Mouse (Mus musculus): ENCODE measurements around the gene Arhgef5.
"Not testable (repeated sequence)": the region's sequence is repeated elsewhere in the genome, so short reads cannot be mapped to it uniquely, and the experiment has no call there.

The Arhgef5 gene

DNA sequence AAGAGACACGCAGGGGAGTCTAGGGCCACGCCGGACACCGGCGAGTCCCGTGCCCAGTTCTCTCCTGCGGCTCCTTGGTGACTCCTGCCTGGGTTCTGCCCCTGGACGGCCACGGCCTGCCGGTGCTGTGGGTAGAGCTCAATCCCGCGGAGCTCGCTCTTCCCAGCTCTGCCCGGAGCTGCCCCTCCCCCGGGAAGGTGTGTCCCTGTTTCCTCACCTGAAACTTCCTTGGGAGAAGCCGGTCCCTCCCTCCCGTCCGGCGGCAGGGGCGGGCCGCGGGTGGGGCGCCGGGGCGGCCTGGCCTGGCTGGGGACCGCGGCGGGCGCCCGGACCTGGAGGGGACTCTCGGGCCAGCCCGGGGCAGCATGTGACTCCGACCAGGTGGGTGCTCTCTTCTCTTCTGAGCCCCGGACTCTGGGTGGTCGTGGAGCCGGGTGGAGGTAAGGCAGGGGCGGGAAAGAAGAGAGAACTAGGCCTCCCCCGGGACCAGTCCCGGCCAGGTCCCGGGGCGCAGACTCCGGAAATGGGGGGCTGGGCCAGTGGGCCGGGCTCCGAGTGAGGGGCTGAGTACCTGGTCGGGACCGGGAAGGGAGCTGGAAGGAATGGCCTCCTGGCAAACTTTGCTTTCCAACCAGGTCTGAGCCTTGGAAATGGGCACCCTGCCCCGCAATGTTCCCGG is at the start of gene Arhgef5:
Gene Arhgef5 (plus strand): TSS at position 220 of the 679 bp plus-strand sequence.
- DNase-seq (ENCODE audit: low spot score in 2 of 2): no peak

DNA sequence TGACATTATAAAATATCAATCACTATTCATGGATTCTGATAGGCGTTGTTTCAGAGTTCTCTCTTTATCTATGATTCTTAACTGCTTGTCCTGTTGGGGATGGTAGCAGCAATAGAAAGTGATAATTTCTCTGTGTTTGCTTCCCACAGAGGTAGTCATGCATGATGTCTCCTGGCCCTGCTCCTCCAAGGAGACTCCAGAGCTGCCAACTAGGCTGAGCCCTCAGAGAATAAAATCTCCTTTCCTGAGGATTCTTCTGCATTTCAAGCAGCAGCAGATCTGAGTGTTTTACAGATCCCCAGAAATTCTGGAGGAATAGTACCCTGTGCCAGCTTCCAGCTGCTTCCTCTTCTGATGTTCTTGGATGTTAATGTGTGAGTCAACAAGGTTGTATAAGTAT is 34.1 kb upstream of the Arhgef5 start, which contains the start of gene Olfr47:
Gene Olfr47 (plus strand): TSS at position 275 of the 400 bp plus-strand sequence.
- DNase-seq (ENCODE audit: low spot score in 2 of 2): not testable (repeated sequence)

DNA sequence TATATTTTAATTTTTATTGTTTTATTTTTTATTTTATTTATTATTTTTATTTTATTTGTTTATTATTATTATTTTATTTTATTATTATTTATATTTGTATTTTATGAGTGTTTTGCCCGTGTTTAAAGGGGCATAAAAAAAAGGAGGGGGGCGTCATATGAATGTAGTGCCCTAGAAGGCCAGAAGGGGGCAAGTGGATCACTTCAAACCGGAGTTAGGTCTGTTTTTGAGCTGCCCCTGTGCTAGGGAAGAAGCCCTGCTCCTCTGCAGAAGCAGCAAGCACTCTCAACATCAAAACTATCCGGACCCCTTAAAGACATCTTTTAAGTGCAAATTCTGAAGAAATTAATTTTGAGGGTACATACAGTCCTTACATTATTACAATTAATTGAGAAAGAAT is 23.3 kb upstream of the Arhgef5 start:
- DNase-seq (ENCODE audit: low spot score in 2 of 2): no peak

DNA sequence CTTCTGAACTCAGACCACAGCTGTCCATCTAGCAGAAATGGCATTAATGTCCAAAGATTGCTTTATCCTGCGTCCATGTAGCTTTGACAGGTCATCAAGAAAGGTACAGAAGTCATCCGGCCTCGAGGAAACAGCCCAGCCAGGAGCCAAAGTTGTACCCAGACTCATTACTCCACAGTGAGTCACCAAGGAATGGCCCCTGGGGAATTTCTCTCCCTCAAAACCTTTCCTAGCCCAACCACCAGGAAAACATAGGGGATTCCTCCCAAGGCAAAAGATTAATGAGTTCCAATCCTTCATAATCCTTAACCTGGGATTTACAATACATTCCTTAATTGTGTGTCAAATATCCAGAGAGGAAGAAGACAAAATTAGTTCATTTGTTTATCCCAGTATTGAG is 18.0 kb upstream of the Arhgef5 start:
- DNase-seq (ENCODE audit: low spot score in 2 of 2): no peak

DNA sequence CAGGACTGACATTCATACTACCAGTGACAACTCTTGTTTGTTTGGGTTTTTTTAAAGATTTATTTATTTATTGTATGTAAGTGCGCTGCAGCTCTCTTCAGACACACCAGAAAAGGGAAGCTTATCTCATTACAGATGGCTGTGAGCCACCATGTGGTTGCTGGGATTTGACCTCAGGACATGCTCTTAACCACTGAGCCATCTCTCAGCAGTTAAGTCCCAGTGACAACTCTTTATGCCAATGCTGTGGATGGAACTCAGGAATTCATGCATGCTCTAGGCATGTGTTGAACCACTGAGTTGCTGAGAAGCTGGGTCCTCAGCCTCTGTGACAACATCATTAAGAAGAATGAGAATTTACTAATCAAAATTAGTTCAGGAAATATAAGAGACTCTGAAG is 12.4 kb upstream of the Arhgef5 start:
- no peak for DNase-seq (ENCODE audit: low spot score in 2 of 2)

DNA sequence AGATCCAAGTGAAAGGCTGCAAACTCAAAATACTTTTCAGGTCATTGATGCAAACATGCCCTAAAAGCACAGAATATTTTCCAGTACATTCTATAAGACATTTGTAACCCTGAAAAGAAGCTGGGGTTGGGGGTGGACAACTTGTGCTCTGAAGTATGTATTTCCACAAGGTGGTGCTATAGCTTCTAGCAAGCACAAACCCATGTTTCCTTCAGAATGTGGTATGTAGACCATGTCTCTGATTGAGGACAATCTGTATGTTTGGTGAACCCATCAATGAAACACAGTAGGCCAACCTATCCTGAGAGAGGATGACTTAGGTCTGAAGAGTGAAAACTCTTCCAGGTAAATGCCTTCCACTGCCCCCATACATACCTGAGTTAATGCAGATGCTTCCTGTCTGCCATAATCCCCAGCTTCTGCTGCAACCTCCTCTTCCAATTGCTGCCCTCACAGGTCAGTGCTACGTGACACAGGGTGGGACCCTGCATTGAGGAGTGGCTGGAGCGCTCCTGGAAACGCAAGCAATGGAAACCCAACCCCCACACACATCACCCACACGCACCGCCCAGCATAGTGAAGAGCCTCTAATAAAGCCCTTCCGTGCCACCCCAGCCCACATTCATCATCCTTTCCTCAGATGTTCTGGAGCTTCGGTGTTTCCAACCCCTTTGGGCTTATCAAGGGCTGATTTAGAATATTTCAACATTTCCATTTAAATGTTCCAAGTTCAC is 11.0 kb upstream of the Arhgef5 start:
- DNase-seq (ENCODE audit: low spot score in 2 of 2): no peak

DNA sequence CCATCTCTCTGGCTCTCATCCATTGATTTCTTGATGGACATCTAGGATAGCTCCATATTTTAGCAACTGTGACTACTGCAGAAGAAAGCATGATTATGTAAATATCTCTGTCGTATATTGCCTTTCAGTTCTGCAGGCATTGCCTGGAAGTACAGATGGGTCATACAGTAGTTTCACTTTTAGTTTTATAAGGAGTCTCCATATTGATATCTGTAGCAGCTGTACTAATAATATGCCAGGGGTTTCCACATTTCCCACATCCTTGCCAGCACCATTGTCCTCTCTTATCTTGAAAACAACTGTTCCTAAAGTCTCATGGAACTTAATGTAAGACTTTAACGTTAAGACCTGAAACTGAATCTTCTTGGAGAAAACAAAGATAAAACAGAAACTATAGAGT is 4.6 kb upstream of the Arhgef5 start:
- no peak for DNase-seq (ENCODE audit: low spot score in 2 of 2)

DNA sequence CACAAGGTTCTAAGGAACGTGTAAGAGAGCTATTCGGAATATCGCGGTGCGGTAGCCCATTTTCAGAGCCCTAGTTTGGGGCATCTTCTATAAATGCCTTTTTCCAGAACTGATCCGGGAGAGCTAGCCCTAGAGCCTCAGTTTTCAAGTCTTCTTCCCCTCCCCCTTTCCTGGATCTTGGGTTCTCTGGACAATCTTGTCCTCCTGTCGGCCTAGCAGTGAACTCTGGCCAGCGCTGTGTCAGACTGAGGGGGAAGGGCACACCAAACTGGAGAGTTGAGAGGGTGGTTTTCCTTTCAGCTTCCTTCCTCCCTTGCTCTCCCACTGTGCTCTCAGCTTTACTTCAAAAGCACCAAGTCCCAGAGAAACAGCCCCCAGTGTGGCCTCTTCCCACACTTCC is 974 bp downstream of the Arhgef5 start:
- no peak for DNase-seq (ENCODE audit: low spot score in 2 of 2)

DNA sequence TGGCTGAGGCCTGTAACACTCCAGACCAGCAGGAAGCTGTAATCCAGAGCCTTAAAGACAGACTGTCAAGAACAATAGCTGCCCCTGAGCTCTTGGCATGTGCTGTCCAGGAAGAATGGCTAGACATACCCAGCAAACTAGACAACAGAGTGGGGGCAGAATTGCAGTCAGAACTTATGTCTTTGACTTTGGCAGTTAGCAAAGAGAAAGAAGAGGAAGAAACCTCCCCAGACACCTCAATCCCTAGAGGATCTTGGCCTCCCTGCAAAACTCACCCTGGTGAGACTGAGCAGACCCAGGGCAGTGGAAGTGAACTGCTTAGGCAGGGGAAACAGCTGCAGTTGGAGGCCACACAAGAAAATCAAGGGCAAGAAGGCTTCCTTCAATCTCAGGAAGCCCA is 7.2 kb downstream of the Arhgef5 start:
- no peak for DNase-seq (ENCODE audit: low spot score in 2 of 2)

DNA sequence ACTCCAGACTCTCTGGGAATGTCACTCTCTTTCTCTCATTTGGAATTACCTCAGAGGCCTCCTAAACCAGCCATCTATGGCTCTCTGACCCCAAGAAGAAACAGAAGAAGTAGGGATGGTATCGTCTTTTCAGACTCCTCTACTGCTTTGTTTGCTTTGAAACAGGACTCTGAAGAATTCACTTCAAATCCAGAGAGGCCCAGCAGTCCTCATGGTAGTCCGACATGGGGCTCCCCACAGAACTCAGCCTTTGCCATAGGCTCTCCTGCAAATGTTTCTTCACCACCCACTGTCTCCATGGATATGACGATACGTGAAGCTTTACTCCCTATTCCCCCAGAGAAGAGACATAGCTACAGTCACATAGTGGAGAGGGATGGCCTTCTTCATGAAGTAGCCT is 8.7 kb downstream of the Arhgef5 start:
- DNase-seq (ENCODE audit: low spot score in 2 of 2): no peak

DNA sequence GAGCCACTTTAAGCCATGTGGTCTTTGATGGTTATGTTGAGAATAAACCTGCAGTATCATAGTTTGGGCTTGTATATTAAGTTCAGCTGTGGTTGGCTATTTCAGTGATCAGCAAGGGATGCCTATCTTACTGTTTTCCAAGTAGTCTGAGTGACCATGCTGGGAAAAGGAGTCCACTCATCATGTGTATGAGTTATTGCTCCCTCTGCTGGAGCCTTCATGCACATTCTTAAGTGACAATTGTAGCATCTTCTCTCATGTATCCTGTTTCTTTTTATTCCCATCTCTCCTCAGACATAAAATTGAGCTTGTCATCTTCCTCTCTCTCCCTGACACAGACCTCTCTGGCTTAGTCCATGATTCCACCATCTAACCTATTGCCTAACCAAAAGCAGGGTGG is 12.9 kb downstream of the Arhgef5 start:
- DNase-seq (ENCODE audit: low spot score in 2 of 2): no peak

DNA sequence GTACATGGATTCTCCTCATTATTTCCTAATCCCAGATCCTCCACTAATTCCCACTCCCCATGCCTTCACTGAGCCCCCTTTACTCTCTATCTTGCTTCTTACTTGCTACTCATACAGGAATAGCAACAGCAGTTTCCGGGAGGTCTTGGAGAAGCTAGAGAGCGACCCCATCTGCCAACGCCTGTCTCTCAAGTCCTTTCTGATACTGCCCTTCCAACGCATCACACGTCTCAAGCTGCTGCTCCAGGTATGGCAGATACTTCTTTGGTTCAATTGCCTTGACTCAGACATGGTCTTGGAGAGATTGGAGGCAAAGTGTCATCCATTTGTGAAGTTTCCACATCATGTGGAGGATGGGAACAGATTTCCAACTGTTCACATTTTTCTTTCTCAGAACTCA is 15.1 kb downstream of the Arhgef5 start:
- DNase-seq (ENCODE audit: low spot score in 2 of 2): no peak

DNA sequence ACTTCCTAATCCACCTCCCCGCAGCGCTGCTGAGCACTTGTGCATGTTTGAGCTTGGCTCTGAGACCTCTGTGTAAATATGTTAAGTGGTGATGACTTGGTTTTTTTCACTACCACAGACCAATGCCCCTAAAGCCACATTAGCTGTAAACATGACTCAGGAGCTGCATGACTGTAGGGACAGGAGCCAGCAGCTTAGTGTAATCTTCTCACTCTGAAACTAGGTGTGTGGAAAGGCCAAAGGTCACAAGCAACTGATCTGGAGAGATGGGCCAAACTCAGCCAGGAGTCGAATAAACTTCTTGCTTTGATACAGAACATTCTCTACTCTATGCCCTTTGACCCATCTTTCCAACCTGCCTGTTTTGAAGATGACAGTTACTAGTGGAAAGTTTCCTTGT is 26.7 kb downstream of the Arhgef5 start:
- DNase-seq (ENCODE audit: low spot score in 2 of 2): no peak

DNA sequence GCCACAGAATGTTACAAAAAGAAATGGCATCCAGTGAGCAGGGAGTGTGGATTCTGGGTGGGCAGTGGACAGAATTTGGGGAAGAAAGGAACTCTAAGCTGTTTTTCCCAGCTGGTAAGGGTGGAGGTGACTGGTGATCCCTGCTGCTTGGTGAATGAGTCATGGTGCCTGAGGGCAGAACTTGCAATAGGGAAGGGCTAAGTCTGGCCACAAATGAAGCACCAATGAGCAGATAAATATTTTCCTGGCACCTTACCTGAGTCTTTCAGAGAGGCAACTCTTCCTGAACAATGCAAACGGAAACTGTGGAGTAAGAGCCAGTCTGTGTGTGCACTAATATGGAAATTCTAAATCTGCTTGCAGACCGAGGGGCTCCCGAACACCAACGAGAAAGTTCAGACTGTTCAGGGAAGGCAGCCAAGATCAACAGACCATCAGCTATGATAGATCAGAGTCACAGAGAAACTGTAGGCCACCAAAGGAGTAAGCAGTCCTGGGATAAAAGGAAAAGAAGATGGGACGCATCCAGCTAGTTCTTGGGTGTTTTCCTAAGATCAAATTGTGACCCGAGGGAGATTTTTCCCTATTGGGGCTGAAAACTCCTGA is 27.2 kb downstream of the Arhgef5 start:
- DNase-seq (ENCODE audit: low spot score in 2 of 2): no peak

DNA sequence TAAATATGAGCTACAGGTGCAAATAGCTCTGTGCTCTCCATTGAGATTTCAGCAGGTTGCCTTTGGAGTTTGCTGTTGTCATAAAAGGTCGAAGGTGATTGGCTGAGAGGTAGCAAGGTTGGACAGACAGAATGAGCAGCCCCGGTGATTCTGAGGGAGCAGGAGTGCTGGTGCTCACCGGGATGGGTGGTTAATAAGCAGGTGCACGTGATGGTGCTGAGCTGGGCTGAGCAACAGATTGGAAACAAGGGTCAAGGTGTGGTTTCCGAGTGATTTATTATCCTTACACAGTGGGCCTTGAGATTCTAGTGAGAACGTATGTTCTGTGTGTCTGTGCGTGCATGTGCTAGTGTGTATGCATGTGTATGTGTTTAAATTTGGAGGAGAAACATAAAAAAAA is 27.8 kb downstream of the Arhgef5 start:
- DNase-seq (ENCODE audit: low spot score in 2 of 2): no peak

DNA sequence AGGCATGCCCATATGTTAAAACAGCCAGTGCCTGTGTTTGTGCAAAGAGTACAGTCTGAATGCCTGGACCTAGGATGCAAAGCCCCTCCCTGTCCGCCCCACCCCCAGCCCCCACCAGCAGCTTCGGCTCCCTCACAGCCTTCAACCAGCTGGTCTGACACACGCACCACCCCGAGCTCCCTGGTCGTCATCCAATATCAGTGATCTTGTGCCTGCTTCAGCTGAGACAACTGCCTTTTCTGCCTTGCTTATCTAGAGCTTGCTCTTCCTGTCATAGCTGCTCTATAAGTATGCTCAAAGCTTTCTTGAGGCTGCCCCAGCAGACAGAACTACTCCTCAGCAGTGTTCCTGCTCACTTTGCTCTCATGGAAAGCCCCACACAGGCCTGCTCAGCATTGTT is 30.5 kb downstream of the Arhgef5 start:
- DNase-seq (ENCODE audit: low spot score in 2 of 2): peak in 1 of 2 experiments; percentile 13

DNA sequence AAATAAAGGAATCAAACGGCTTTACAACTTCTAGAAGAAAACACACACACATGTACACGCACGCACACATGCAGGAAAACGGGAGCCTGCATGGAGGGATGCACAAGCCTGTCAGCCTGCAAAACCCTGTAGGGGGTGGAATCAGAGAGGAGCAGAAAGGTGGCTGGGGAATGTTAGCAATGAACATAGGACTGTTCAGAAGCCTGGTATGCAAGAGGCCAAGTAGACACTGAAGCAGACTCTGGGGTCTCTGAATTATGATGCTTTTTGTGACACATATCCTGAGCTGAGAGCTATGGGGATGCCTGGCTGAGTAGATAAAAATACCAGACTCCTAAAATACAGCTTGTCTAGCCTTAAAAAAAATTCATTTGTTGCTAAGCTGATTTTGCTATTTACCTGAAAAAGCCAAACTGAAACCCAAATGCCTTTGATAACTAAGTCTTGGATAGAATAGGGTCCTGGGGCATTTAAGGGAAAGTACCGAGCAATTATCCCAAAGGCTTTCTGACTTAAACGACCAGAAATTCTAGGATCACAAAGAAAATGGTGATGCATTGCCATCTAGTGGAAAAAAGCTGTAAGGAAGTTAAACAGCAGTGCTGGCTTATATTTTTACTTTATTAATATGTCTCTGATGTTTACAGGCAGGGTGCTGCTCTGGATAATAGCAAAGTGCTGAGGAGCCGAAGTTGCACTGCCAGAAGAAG is 31.6 kb downstream of the Arhgef5 start:
- DNase-seq (ENCODE audit: low spot score in 2 of 2): no peak

DNA sequence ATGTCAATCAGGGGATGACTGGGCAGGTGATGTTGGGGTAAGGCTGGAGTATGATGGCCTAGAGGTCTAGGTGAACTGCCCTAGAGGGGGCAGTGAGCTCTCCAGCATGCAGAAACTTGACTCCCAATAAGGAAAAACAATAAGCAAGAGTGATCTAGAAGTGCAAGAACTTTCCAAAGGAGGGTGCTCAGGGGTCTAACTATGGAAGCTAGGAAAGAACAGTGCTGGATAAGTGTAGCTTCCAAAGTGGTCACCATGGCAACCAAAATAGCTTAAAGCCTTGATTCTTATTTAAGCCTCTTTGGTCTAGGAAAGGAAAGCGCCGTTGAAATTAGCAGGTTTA is 32.1 kb downstream of the Arhgef5 start:
- no peak for DNase-seq (ENCODE audit: low spot score in 2 of 2)

DNA sequence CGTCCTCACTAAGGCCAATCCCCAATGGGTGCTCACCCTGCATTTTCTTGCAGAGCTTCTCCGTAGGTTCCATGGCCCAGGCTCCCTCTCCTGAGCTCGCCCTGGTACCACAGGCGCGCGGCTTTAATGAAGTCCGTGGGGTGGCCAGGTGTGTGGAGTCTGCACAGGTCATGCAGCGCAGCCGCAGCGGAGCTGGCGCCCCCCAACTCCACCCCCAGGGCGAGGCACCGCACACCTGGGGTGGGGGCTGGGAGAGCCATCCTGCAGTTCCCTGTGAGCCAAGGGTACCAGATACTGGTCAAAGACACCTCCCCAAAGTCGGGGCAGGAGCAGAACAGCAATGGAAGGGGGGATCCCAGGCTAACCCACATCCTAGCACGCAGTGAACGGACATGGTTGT is 44.1 kb downstream of the Arhgef5 start, which contains the start of gene Nobox:
Gene Nobox (minus strand): TSS at position 101 of the 400 bp plus-strand sequence.
- no peak for DNase-seq (ENCODE audit: low spot score in 2 of 2)

DNA sequence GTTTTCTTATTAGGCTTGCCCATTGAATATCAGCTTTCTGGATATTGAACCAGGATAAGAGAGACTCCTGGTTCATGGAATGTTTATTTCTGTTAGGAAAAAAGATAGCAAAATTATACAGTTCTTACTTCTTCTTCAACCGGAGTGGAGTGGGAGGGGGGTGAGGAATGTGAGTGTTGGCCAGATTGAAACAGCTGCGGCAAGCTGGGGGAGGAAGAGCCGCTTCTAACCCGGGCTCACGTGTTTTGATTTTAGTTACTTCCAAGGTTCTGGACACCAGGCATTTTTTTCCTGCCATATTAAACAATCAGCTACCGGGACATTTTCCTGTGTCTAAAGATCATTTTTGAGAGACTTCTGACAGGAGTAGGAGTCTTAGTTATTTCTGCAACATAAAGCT is 44.7 kb downstream of the Arhgef5 start:
- no peak for DNase-seq (ENCODE audit: low spot score in 2 of 2)

DNA sequence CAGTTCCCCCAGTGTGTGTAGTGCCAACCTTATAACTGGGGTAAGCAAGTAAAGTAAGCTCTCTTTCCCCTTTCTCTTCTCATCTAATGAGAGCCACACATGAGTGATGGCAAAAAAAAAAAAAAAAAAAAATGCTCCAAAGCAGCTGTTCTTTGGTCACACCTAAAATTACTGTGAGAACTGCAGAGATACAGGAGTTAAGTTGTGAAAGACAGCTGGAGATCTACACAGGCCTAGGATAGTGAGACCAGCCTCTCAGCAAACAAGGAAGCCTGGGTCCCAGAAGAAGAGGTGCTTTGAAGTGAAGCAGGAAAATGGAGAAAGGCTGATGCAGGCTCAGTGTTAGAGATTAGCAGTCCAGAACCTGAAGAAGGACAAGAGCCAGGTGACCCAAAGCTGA is 47.2 kb downstream of the Arhgef5 start:
- no peak for DNase-seq (ENCODE audit: low spot score in 2 of 2)

DNA sequence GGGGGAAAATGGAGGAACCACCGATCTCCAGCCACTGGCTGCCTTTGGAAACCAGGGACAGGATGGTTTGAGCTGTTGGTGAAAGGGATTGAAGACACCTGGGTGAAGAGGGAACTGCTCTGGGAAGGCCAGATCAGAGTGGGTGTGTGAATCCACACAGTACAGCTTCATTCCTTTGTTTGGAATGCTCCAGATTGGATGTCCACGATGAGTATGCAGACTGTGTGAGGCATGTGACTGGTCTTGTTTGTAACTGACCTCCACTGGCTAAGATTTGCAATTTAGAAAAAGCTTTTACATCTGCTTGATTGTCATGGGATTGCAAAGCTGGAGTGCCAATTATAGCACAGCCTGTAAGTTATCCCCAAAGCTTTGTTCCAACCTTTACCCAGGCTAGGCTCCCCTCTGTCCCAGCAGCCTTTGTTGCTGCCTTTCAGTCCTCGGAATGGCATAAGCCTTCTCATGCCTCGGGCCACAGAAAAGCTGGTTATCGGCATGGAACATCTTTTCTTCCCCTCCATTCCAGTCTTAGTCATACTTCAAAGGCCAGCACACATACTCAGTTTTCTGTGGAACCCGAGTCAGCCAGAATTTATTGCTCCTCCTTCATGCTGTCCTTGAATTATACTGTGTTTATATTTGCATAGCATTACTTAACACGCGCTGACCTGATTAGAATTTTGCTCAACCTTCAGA is 47.7 kb downstream of the Arhgef5 start:
- no peak for DNase-seq (ENCODE audit: low spot score in 2 of 2)
